Mouse (Mus musculus): ENCODE measurements around the gene Lmbrd1. TPM values are rescaled to one million over a fixed set of nuclear protein-coding genes. Genes with fewer than 3 reads are reported as not detected.
"Not testable (repeated sequence)": the region's sequence is repeated elsewhere in the genome, so short reads cannot be mapped to it uniquely, and the experiment has no call there.

Gene Lmbrd1
- polyA plus RNA-seq, 1 experiment = 73.9 TPM

GRCm38 (mm10) chr1:24752715-24753114 lies 74.3 kb downstream of the Lmbrd1 start:
- Histone ChIP-seq H3K36me3 (ENCODE audit: control insufficient read depth, insufficient read depth, low read length) (no peaks in the 10 kb centered on the region), H3K27me3 (ENCODE audit: control insufficient read depth, insufficient read depth, low read length) (no peaks in the 10 kb centered on the region), H3K4me3 (ENCODE audit: control insufficient read depth, low read depth, low read length) (no peak overlapping the region), H3K4me1 (ENCODE audit: control insufficient read depth, insufficient read depth, low read length) (no peaks in the 10 kb centered on the region), H3K27ac (ENCODE audit: control insufficient read depth, insufficient read depth, low read depth, low read length) (no peak overlapping the region)
- TF ChIP-seq CTCF (IDR thresholded peaks at IDR 0.05; ENCODE audit: control insufficient read depth, insufficient read depth, insufficient replicate concordance, low read depth, low read length) (no peak), POLR2A (IDR thresholded peaks at IDR 0.05; ENCODE audit: control insufficient read depth, low read depth, low read length) (no peak)

GRCm38 (mm10) chr1:24758516-24758915 lies 80.1 kb downstream of the Lmbrd1 start:
- no peak for TF ChIP-seq POLR2A (IDR thresholded peaks at IDR 0.05; ENCODE audit: control insufficient read depth, low read depth, low read length)
- TF ChIP-seq CTCF (IDR thresholded peaks at IDR 0.05; ENCODE audit: control insufficient read depth, insufficient read depth, insufficient replicate concordance, low read depth, low read length) = no peak
- H3K27me3 ChIP-seq (ENCODE audit: control insufficient read depth, insufficient read depth, low read length) = no peaks in the 10 kb centered on the region
- no peak overlapping the region for H3K4me3 ChIP-seq (ENCODE audit: control insufficient read depth, low read depth, low read length)
- H3K27ac ChIP-seq (ENCODE audit: control insufficient read depth, insufficient read depth, low read depth, low read length) = no peak overlapping the region
- no peaks in the 10 kb centered on the region for H3K36me3 ChIP-seq (ENCODE audit: control insufficient read depth, insufficient read depth, low read length)
- no peaks in the 10 kb centered on the region for H3K4me1 ChIP-seq (ENCODE audit: control insufficient read depth, insufficient read depth, low read length)

- H3K27ac ChIP-seq (ENCODE audit: control insufficient read depth, insufficient read depth, low read depth, low read length) = no peak overlapping the region
- no peaks in the 10 kb centered on the region for H3K4me1 ChIP-seq (ENCODE audit: control insufficient read depth, insufficient read depth, low read length)
- no peak overlapping the region for H3K4me3 ChIP-seq (ENCODE audit: control insufficient read depth, low read depth, low read length)
- no peaks in the 10 kb centered on the region for H3K27me3 ChIP-seq (ENCODE audit: control insufficient read depth, insufficient read depth, low read length)
- no peak for TF ChIP-seq POLR2A (IDR thresholded peaks at IDR 0.05; ENCODE audit: control insufficient read depth, low read depth, low read length)
- TF ChIP-seq CTCF (IDR thresholded peaks at IDR 0.05; ENCODE audit: control insufficient read depth, insufficient read depth, insufficient replicate concordance, low read depth, low read length) = no peak
- H3K36me3 ChIP-seq (ENCODE audit: control insufficient read depth, insufficient read depth, low read length) = no peaks in the 10 kb centered on the region
Observed at GRCm38 (mm10) chr1:24766466-24766865, 88.0 kb downstream of the Lmbrd1 start.

GRCm38 (mm10) chr1:24767197-24767596 lies 88.8 kb downstream of the Lmbrd1 start:
- H3K27me3 ChIP-seq (ENCODE audit: control insufficient read depth, insufficient read depth, low read length); H3K4me1 ChIP-seq (ENCODE audit: control insufficient read depth, insufficient read depth, low read length); H3K27ac ChIP-seq (ENCODE audit: control insufficient read depth, insufficient read depth, low read depth, low read length); H3K4me3 ChIP-seq (ENCODE audit: control insufficient read depth, low read depth, low read length); H3K36me3 ChIP-seq (ENCODE audit: control insufficient read depth, insufficient read depth, low read length): not testable (repeated sequence)

GRCm38 (mm10) chr1:24773642-24774041 lies 95.2 kb downstream of the Lmbrd1 start:
- TF ChIP-seq CTCF (IDR thresholded peaks at IDR 0.05; ENCODE audit: control insufficient read depth, insufficient read depth, insufficient replicate concordance, low read depth, low read length) (no peak), POLR2A (IDR thresholded peaks at IDR 0.05; ENCODE audit: control insufficient read depth, low read depth, low read length) (no peak)
- Histone ChIP-seq H3K4me3 (ENCODE audit: control insufficient read depth, low read depth, low read length) (no peak overlapping the region), H3K4me1 (ENCODE audit: control insufficient read depth, insufficient read depth, low read length) (no peaks in the 10 kb centered on the region), H3K27ac (ENCODE audit: control insufficient read depth, insufficient read depth, low read depth, low read length) (no peak overlapping the region), H3K27me3 (ENCODE audit: control insufficient read depth, insufficient read depth, low read length) (no peaks in the 10 kb centered on the region), H3K36me3 (ENCODE audit: control insufficient read depth, insufficient read depth, low read length) (no peaks in the 10 kb centered on the region)

- no peak overlapping the region for H3K27ac ChIP-seq (ENCODE audit: control insufficient read depth, insufficient read depth, low read depth, low read length)
- H3K4me3 ChIP-seq (ENCODE audit: control insufficient read depth, low read depth, low read length) = peak overlapping the region; percentile 8; the same call in 1 of the 2 replicates
- H3K36me3 ChIP-seq (ENCODE audit: control insufficient read depth, insufficient read depth, low read length) = no peaks in the 10 kb centered on the region
- no peaks in the 10 kb centered on the region for H3K4me1 ChIP-seq (ENCODE audit: control insufficient read depth, insufficient read depth, low read length)
- TF ChIP-seq POLR2A (IDR thresholded peaks at IDR 0.05; ENCODE audit: control insufficient read depth, low read depth, low read length) (no peak), CTCF (IDR thresholded peaks at IDR 0.05; ENCODE audit: control insufficient read depth, insufficient read depth, insufficient replicate concordance, low read depth, low read length) (no peak)
- no peaks in the 10 kb centered on the region for H3K27me3 ChIP-seq (ENCODE audit: control insufficient read depth, insufficient read depth, low read length)
Observed at GRCm38 (mm10) chr1:24776576-24776975, 98.1 kb downstream of the Lmbrd1 start.

- Histone ChIP-seq H3K27ac (ENCODE audit: control insufficient read depth, insufficient read depth, low read depth, low read length) (no peak overlapping the region), H3K4me3 (ENCODE audit: control insufficient read depth, low read depth, low read length) (no peak overlapping the region), H3K4me1 (ENCODE audit: control insufficient read depth, insufficient read depth, low read length) (peaks cover 2% of the 10 kb centered on the region; the same call in 1 of the 2 replicates), H3K36me3 (ENCODE audit: control insufficient read depth, insufficient read depth, low read length) (no peaks in the 10 kb centered on the region), H3K27me3 (ENCODE audit: control insufficient read depth, insufficient read depth, low read length) (no peaks in the 10 kb centered on the region)
- TF ChIP-seq CTCF (IDR thresholded peaks at IDR 0.05; ENCODE audit: control insufficient read depth, insufficient read depth, insufficient replicate concordance, low read depth, low read length) (no peak), POLR2A (IDR thresholded peaks at IDR 0.05; ENCODE audit: control insufficient read depth, low read depth, low read length) (no peak)
Observed at GRCm38 (mm10) chr1:24793168-24793567, 114.7 kb downstream of the Lmbrd1 start.

GRCm38 (mm10) chr1:24807971-24808370 lies 129.5 kb downstream of the Lmbrd1 start:
- not testable (repeated sequence) for H3K27me3 ChIP-seq (ENCODE audit: control insufficient read depth, insufficient read depth, low read length); H3K36me3 ChIP-seq (ENCODE audit: control insufficient read depth, insufficient read depth, low read length); H3K4me1 ChIP-seq (ENCODE audit: control insufficient read depth, insufficient read depth, low read length); H3K4me3 ChIP-seq (ENCODE audit: control insufficient read depth, low read depth, low read length); H3K27ac ChIP-seq (ENCODE audit: control insufficient read depth, insufficient read depth, low read depth, low read length)

Other genes starting within 250 kb of the Lmbrd1 start
- 0.69 and 0.70 TPM in 2 replicates for gene Col19a1, start 91.2 kb upstream of the Lmbrd1 start, polyA plus RNA-seq (2012; rRNA removed)

Data from testis, adult 2 months (tissue).